Mouse (Mus musculus) brain, embryonic 14.5 days (tissue): ENCODE measurements around the gene Robo1. TPM values are rescaled to one million over a fixed set of nuclear protein-coding genes. Genes with fewer than 3 reads are reported as not detected.

ENCODE experiments used
- DNase-seq: peaks from one replicate; pipeline ENCODE4 v3.0.0-alpha.2; 2011; ENCODE audit warnings: low read depth
- CTCF ChIP-seq: fragments of 200-500 bp; IDR thresholded peaks from 2 replicates; pipeline ENCODE4 v1.5.1; 2012; ENCODE audit warnings: inconsistent platforms, mild to moderate bottlenecking, moderate library complexity, borderline replicate concordance; ENCODE audit not compliant: insufficient read depth, insufficient read length; ENCODE audit errors: extremely low read depth
- POLR2A ChIP-seq: fragments of 200-500 bp; IDR thresholded peaks from 2 replicates; pipeline ENCODE4 v1.6.1; 2012; ENCODE audit warnings: mild to moderate bottlenecking, inconsistent platforms, borderline replicate concordance; ENCODE audit not compliant: poor library complexity, insufficient read depth, insufficient read length, severe bottlenecking; ENCODE audit errors: extremely low read depth
- polyA plus RNA-seq: library from polyadenylated mRNA; depleted of rRNA; stranded (reverse); fragments of >200 nt; gene quantifications from 2 replicates; pipeline ENCODE4 v1.2.3, GENCODE M21; 2012

Robo1 gene
- polyA plus RNA-seq, 1 experiment, result 97.8 TPM

DNA sequence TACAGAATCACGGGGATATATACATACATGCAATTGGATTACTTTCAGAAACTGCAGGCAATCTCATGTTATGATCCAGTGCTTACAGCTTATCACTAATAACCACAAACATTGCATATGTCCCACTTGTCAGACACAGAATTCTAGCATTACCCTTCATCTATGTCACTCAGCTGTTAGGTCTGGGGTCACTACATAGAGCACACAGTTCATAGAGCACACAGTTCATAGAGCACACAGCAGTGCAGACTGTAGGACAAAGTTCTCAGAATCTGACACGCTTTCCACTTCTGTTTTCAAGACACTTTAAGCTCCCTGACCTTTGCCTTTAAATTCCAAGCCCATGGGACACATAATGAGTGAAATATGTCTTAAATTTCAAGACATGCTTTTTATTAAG lies 307.3 kb downstream of the Robo1 start:
- TF ChIP-seq POLR2A, result no peak
- no peak for TF ChIP-seq CTCF
- no peak for DNase-seq

GRCm38 (mm10) chr16:72622371-72622770 lies 314.3 kb downstream of the Robo1 start:
- TF ChIP-seq POLR2A (no peak), CTCF (no peak)

DNA sequence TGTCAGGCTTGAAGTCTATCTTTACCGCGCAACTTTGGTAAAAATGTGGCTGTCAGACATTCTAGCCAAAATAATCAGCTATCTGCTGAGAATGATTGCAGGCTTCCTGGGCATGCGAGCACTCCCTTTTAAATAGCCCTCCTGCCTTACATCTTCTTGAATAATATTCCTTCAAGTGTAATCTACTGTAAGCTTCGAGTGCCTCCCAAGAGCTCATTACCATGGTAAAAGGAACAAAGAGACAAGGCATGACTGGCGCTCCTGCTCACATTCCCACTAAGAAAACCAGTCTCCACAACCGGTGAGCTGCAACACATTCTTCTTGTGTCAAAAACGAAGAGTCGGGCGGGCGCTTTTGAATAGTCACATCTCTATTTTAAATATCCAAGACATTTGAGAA lies 314.8 kb downstream of the Robo1 start:
- DNase-seq, result peak; percentile 87
- TF ChIP-seq POLR2A (no peak), CTCF (no peak)

More at GRCm38 (mm10) chr16:72622371-72622770, 314.3 kb downstream of the Robo1 start:
- no peak for DNase-seq

- no peak for DNase-seq
- TF ChIP-seq POLR2A (no peak), CTCF (no peak)
Measured at GRCm38 (mm10) chr16:72633846-72634245, 325.7 kb downstream of the Robo1 start.

GRCm38 (mm10) chr16:72639332-72639940 lies 331.3 kb downstream of the Robo1 start:
- TF ChIP-seq CTCF, result no peak
- TF ChIP-seq POLR2A, result no peak
- DNase-seq, result no peak

GRCm38 (mm10) chr16:72640932-72641811 lies 333.1 kb downstream of the Robo1 start:
- TF ChIP-seq CTCF (no peak), POLR2A (no peak)
- peak; percentile 46 for DNase-seq

- TF ChIP-seq CTCF, result no peak
- no peak for TF ChIP-seq POLR2A
Measured at GRCm38 (mm10) chr16:72645890-72646289, 337.8 kb downstream of the Robo1 start.

DNA sequence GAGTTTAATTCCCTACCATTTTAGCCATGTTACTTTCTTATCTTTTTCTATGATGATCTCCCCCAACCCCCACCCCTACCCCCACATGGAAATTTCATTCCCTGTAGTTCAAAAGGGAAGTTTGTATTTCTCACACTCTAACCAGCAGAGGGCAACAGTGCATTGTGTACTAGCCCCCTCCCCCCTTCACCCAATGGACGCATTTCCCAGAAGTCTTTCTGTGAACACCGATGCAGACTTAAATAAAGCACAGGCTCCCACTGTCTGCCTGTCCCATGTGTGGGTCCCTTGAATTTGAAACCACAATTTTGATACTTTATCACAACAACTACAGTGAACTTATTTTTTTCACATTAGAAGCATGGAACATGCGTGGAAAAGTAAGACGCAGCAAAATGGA lies 341.2 kb downstream of the Robo1 start:
- peak; percentile 79 for DNase-seq
- TF ChIP-seq CTCF, result peak; percentile 67; the same call in 1 of the 2 replicates
- TF ChIP-seq POLR2A, result no peak

More at GRCm38 (mm10) chr16:72645890-72646289, 337.8 kb downstream of the Robo1 start:
- no peak for DNase-seq

DNA sequence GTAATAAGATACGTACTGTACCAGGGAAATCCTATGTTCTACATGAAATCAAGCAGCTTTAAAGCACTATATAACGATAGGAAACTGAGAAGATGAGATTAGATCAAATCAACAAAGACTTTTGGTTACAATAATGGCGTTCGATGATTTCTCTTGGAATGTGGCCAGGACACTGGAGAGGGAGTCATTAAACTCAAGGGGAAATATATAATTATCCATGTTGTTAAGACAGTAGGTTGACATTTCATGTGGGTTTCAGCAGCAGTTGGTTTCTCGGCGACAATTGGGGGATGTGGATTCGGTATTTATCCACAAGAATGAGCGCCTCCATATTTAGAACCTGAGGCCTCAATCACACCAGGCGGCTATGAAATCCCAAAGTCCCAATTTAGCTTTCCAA lies 347.3 kb downstream of the Robo1 start:
- DNase-seq, result peak; percentile 75
- TF ChIP-seq CTCF, result no peak
- no peak for TF ChIP-seq POLR2A

DNA sequence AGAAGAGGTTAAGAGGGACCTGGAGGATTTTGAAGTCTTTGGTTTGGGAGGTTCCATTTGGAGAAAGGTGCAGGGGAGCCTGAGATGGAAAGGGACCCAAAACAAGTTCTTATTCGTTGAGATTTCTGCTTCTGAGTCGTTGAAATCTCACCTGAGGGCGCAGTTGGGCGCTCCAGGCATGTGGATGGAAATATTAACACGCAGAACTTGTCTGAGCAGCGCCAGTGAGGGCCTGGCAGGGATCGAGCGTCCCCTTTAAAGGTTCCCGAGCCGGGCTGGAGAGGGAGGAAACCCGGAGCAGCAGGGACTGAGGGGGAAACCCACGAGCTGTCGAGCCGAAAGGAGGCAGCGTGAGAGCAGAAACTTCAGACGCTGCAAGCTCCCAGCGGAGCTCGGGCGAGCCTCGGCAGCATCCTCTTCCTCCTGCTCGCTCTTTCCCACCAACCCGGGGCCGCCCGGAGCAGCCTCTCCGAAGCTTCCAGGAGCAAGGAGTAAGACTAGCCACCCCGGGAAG lies 354.8 kb downstream of the Robo1 start:
- peak; percentile 95 for DNase-seq
- TF ChIP-seq POLR2A (peak; percentile 46; the same call in 1 of the 2 replicates), CTCF (0 out of 2 replicates have a peak, but pooled peaks have one; percentile 0)
